Mouse (Mus musculus): Measurements from ENCODE around the gene Ifngr1. TPM values are rescaled to one million over a fixed set of nuclear protein-coding genes. Genes with fewer than 3 reads are reported as not detected.

Gene Ifngr1
- polyA plus RNA-seq, 1 experiment from 2014 or later = 49.1 TPM

- H3K9me3 ChIP-seq (replicated peaks; ENCODE audit: control insufficient read depth, low read length) = no peaks in the 10 kb centered on the region
- no peak overlapping the region for H3K4me3 ChIP-seq (ENCODE audit: low read depth, low read length)
- H3K9ac ChIP-seq (ENCODE audit: low read depth, low read length) = no peak overlapping the region
- no peaks in the 10 kb centered on the region for H3K36me3 ChIP-seq (ENCODE audit: control insufficient read depth, insufficient read depth)
- 57% methylated on average over 1 of the region's 1 CpGs for WGBS (ENCODE audit: insufficient replicate concordance)
- no peaks in the 10 kb centered on the region for H3K27me3 ChIP-seq (ENCODE audit: control insufficient read depth, insufficient read depth, low read depth, low read length)
- H3K27ac ChIP-seq (ENCODE audit: low read length) = no peak overlapping the region
- H3K4me2 ChIP-seq (ENCODE audit: low read depth, low read length) = no peak overlapping the region
- no peaks in the 10 kb centered on the region for H3K4me1 ChIP-seq (ENCODE audit: control insufficient read depth, low read depth, low read length)
- ATAC-seq (ENCODE audit: low read depth) = no peak
These were observed 28.3 kb upstream of the Ifngr1 start for GRCm38 (mm10) chr10:19563443-19563861.

- no peaks in the 10 kb centered on the region for H3K9me3 ChIP-seq (replicated peaks; ENCODE audit: control insufficient read depth, low read length)
- WGBS (ENCODE audit: insufficient replicate concordance) = 79% methylated on average over 4 of the region's 4 CpGs
- no peak for ATAC-seq (ENCODE audit: low read depth)
These were observed 24.3 kb upstream of the Ifngr1 start for GRCm38 (mm10) chr10:19567481-19567880.

DNA sequence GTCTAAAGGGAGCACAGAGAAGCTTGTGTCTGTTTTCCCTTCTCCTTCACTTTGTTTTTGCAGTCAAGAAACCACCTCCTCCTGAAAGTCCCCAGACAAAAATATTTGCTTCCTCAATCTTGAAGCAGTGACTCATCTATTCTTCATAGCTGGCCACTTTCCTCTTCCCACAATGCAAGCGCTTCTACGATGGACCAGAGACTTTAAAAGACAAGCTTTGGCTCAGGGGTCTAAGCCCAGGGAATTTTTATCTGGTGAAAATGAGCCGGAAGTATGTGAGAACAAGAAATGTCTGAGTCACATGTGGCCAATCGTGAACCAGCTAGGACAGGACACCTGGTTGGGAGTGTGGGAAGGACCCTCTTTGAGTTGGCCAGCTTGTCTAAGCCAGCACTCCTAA lies 21.5 kb upstream of the Ifngr1 start:
- no peaks in the 10 kb centered on the region for H3K27me3 ChIP-seq (ENCODE audit: control insufficient read depth, insufficient read depth, low read depth, low read length)
- ATAC-seq (ENCODE audit: low read depth) = no peak
- no peaks in the 10 kb centered on the region for H3K9me3 ChIP-seq (replicated peaks; ENCODE audit: control insufficient read depth, low read length)
- no peaks in the 10 kb centered on the region for H3K36me3 ChIP-seq (ENCODE audit: control insufficient read depth, insufficient read depth)
- H3K4me1 ChIP-seq (ENCODE audit: control insufficient read depth, low read depth, low read length) = no peaks in the 10 kb centered on the region; the same call in 1 of the 2 replicates
- H3K9ac ChIP-seq (ENCODE audit: low read depth, low read length) = no peak overlapping the region
- H3K27ac ChIP-seq (ENCODE audit: low read length) = peak overlapping the region; percentile 43; the same call in 1 of the 2 replicates
- no peak overlapping the region for H3K4me2 ChIP-seq (ENCODE audit: low read depth, low read length)
- 12% methylated on average over 4 of the region's 4 CpGs for WGBS (ENCODE audit: insufficient replicate concordance)
- no peak overlapping the region for H3K4me3 ChIP-seq (ENCODE audit: low read depth, low read length)

More at GRCm38 (mm10) chr10:19567481-19567880, 24.3 kb upstream of the Ifngr1 start:
- Histone ChIP-seq H3K27ac (ENCODE audit: low read length) (no peak overlapping the region), H3K36me3 (ENCODE audit: control insufficient read depth, insufficient read depth) (no peaks in the 10 kb centered on the region), H3K27me3 (ENCODE audit: control insufficient read depth, insufficient read depth, low read depth, low read length) (no peaks in the 10 kb centered on the region), H3K4me2 (ENCODE audit: low read depth, low read length) (no peak overlapping the region), H3K4me1 (ENCODE audit: control insufficient read depth, low read depth, low read length) (no peaks in the 10 kb centered on the region; the same call in 1 of the 2 replicates), H3K4me3 (ENCODE audit: low read depth, low read length) (no peak overlapping the region), H3K9ac (ENCODE audit: low read depth, low read length) (no peak overlapping the region)

DNA sequence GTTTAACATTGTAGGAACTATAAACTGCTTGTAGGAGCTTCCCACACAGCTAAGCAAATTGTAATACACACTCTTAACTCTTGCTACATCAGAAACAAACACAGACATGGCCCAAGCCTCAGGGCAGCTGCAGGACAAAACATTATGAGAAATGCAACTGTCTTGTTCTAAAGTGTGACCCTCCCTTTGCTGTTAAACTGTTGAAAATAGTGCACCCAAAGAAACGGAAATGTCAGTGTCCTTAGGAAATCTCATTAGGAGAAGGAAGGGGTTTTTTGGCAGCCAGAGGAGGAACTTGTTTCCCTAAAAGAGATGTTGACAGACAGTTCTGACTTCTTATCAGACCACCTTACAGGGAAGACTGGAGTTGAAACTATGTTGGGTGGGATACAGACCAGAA lies 21.0 kb upstream of the Ifngr1 start:
- Histone ChIP-seq H3K4me2 (ENCODE audit: low read depth, low read length) (no peak overlapping the region), H3K9ac (ENCODE audit: low read depth, low read length) (no peak overlapping the region), H3K27ac (ENCODE audit: low read length) (peak overlapping the region; percentile 43; the same call in 1 of the 2 replicates), H3K27me3 (ENCODE audit: control insufficient read depth, insufficient read depth, low read depth, low read length) (no peaks in the 10 kb centered on the region), H3K4me1 (ENCODE audit: control insufficient read depth, low read depth, low read length) (no peaks in the 10 kb centered on the region; the same call in 1 of the 2 replicates), H3K4me3 (ENCODE audit: low read depth, low read length) (no peak overlapping the region), H3K36me3 (ENCODE audit: control insufficient read depth, insufficient read depth) (no peaks in the 10 kb centered on the region), H3K9me3 (replicated peaks; ENCODE audit: control insufficient read depth, low read length) (no peaks in the 10 kb centered on the region)
- no peak for ATAC-seq (ENCODE audit: low read depth)
- 29% methylated on average over 1 of the region's 1 CpGs for WGBS (ENCODE audit: insufficient replicate concordance)

GRCm38 (mm10) chr10:19577571-19577970 lies 14.2 kb upstream of the Ifngr1 start:
- H3K9me3 ChIP-seq (replicated peaks; ENCODE audit: control insufficient read depth, low read length) = no peaks in the 10 kb centered on the region
- no peak overlapping the region for H3K27ac ChIP-seq (ENCODE audit: low read length)
- no peaks in the 10 kb centered on the region for H3K27me3 ChIP-seq (ENCODE audit: control insufficient read depth, insufficient read depth, low read depth, low read length)
- peaks cover 4% of the 10 kb centered on the region; the same call in 1 of the 2 replicates for H3K4me1 ChIP-seq (ENCODE audit: control insufficient read depth, low read depth, low read length)
- no peak overlapping the region for H3K4me3 ChIP-seq (ENCODE audit: low read depth, low read length)
- H3K36me3 ChIP-seq (ENCODE audit: control insufficient read depth, insufficient read depth) = no peaks in the 10 kb centered on the region
- H3K9ac ChIP-seq (ENCODE audit: low read depth, low read length) = no peak overlapping the region
- WGBS (ENCODE audit: insufficient replicate concordance) = 69% methylated on average over 3 of the region's 3 CpGs
- no peak overlapping the region for H3K4me2 ChIP-seq (ENCODE audit: low read depth, low read length)
- ATAC-seq (ENCODE audit: low read depth) = no peak

DNA sequence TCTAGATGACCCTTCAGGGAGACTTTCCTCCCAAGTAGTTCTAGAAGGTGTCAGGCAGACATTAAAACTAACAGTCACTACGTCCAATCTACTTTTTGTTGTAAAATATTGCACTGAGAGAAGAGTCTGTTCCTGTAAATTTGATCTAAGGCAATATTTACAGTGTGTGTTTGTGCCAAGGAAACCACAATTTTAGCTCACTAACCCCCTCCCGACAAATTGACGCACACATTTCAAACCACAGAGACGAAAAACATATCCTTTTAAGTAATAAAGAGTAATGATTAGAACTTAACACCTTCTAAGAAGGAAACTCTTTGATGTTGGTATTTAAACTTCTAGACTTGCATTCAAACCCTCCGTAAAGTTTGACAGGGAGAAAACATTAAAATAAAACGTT lies 13.7 kb upstream of the Ifngr1 start:
- H3K4me1 ChIP-seq (ENCODE audit: control insufficient read depth, low read depth, low read length) = peaks cover 7% of the 10 kb centered on the region
- no peak overlapping the region for H3K27ac ChIP-seq (ENCODE audit: low read length)
- no peak for ATAC-seq (ENCODE audit: low read depth)
- no peak overlapping the region for H3K9ac ChIP-seq (ENCODE audit: low read depth, low read length)
- H3K4me3 ChIP-seq (ENCODE audit: low read depth, low read length) = no peak overlapping the region
- no peaks in the 10 kb centered on the region for H3K9me3 ChIP-seq (replicated peaks; ENCODE audit: control insufficient read depth, low read length)
- H3K27me3 ChIP-seq (ENCODE audit: control insufficient read depth, insufficient read depth, low read depth, low read length) = no peaks in the 10 kb centered on the region
- H3K4me2 ChIP-seq (ENCODE audit: low read depth, low read length) = no peak overlapping the region
- 47% methylated on average over 6 of the region's 6 CpGs for WGBS (ENCODE audit: insufficient replicate concordance)
- H3K36me3 ChIP-seq (ENCODE audit: control insufficient read depth, insufficient read depth) = no peaks in the 10 kb centered on the region

DNA sequence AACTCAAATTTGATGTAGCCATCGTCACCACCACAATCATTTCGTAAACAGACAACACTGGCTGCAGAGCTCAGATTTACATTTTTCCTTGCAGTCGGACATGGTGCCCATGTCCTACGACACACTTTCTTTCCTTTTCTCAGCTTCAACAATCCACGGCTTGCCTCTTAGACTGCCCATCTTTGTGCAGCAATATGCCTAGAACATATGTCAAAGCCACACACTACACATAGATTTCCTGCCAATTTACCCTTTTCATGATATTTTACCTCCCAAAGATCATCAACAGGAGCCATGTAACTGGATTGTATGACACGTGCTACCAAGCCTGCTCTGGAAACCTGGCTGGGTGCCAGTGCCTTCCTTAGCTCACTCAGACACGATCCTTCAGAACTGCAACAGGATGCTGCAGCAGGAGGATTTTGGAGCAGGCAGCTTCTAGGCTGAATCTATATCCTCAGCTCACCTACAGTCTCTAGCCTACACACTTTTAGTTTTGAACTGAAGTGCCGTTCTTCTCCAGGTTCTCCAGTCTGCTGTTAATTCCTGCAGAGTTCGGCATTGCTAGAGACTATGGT lies 13.3 kb upstream of the Ifngr1 start:
- 56% methylated on average over 9 of the region's 9 CpGs for WGBS (ENCODE audit: insufficient replicate concordance)
- Histone ChIP-seq H3K4me2 (ENCODE audit: low read depth, low read length) (no peak overlapping the region), H3K27me3 (ENCODE audit: control insufficient read depth, insufficient read depth, low read depth, low read length) (no peaks in the 10 kb centered on the region), H3K4me3 (ENCODE audit: low read depth, low read length) (no peak overlapping the region), H3K9ac (ENCODE audit: low read depth, low read length) (no peak overlapping the region), H3K4me1 (ENCODE audit: control insufficient read depth, low read depth, low read length) (peaks cover 9% of the 10 kb centered on the region), H3K36me3 (ENCODE audit: control insufficient read depth, insufficient read depth) (no peaks in the 10 kb centered on the region), H3K27ac (ENCODE audit: low read length) (no peak overlapping the region), H3K9me3 (replicated peaks; ENCODE audit: control insufficient read depth, low read length) (no peaks in the 10 kb centered on the region)
- ATAC-seq (ENCODE audit: low read depth) = no peak

DNA sequence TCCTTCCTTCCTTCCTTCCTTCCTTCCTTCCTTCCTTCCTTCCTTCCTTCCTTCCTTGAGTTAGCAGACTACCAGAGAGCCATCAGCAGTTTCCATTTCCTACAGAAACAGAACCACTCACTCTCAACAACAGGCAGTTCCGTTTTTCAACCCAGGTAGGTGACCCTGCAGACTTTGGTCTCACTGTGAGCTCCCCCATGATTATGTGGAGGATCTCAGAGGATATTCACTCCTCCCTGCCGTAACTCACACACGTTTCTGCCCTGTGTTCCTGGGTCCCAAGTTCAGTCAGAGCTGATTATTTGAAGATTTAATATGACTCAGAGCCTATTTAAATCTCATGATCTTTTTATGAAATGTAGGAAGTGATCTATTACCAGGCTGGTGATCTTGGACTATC lies 11.1 kb upstream of the Ifngr1 start:
- 70% methylated on average over 3 of the region's 3 CpGs for WGBS (ENCODE audit: insufficient replicate concordance)
- H3K4me1 ChIP-seq (ENCODE audit: control insufficient read depth, low read depth, low read length) = peaks cover 17% of the 10 kb centered on the region
- no peak overlapping the region for H3K4me3 ChIP-seq (ENCODE audit: low read depth, low read length)
- no peak overlapping the region for H3K9ac ChIP-seq (ENCODE audit: low read depth, low read length)
- no peak for ATAC-seq (ENCODE audit: low read depth)
- H3K36me3 ChIP-seq (ENCODE audit: control insufficient read depth, insufficient read depth) = no peaks in the 10 kb centered on the region
- no peaks in the 10 kb centered on the region for H3K9me3 ChIP-seq (replicated peaks; ENCODE audit: control insufficient read depth, low read length)
- H3K4me2 ChIP-seq (ENCODE audit: low read depth, low read length) = no peak overlapping the region
- H3K27me3 ChIP-seq (ENCODE audit: control insufficient read depth, insufficient read depth, low read depth, low read length) = no peaks in the 10 kb centered on the region
- H3K27ac ChIP-seq (ENCODE audit: low read length) = no peak overlapping the region

GRCm38 (mm10) chr10:19581844-19582582 lies 9.7 kb upstream of the Ifngr1 start:
- Histone ChIP-seq H3K36me3 (ENCODE audit: control insufficient read depth, insufficient read depth) (no peaks in the 10 kb centered on the region), H3K27ac (ENCODE audit: low read length) (no peak overlapping the region; the same call in 1 of the 2 replicates), H3K27me3 (ENCODE audit: control insufficient read depth, insufficient read depth, low read depth, low read length) (no peaks in the 10 kb centered on the region), H3K4me2 (ENCODE audit: low read depth, low read length) (no peak overlapping the region), H3K9ac (ENCODE audit: low read depth, low read length) (no peak overlapping the region), H3K4me1 (ENCODE audit: control insufficient read depth, low read depth, low read length) (peaks cover 23% of the 10 kb centered on the region), H3K9me3 (replicated peaks; ENCODE audit: control insufficient read depth, low read length) (no peaks in the 10 kb centered on the region), H3K4me3 (ENCODE audit: low read depth, low read length) (no peak overlapping the region)
- ATAC-seq (ENCODE audit: low read depth) = no peak
- whole genome bisulfite sequencing (ENCODE audit: insufficient replicate concordance) = 17% methylated on average over 9 of the region's 9 CpGs

Measured in liver, embryonic 16.5 days (tissue).